Mouse (Mus musculus) frontal cortex, adult 2 months (tissue): Measurements from ENCODE around the gene 1700008O03Rik. TPM values are rescaled to one million over a fixed set of nuclear protein-coding genes. Genes with fewer than 3 reads are reported as not detected.
A peak's percentile ranks its signal among the peaks of the same experiment; 100 is the strongest.

Experiments
- DNase-seq, 2 experiments: peaks; one replicate each; pipeline ENCODE4 v3.0.0; 2022; ENCODE audit warnings: low spot score in 1 of 2; ENCODE audit errors: extremely low spot score in 1 of 2
- polyA plus RNA-seq: library from polyadenylated mRNA; depleted of rRNA; stranded (reverse); fragments of >200 nt; gene quantifications from 2 replicates; pipeline ENCODE4 v1.2.3, GENCODE M21; 2012; rRNA removed

1700008O03Rik gene
- 3.7 and 3.8 TPM in 2 replicates for polyA plus RNA-seq

DNA sequence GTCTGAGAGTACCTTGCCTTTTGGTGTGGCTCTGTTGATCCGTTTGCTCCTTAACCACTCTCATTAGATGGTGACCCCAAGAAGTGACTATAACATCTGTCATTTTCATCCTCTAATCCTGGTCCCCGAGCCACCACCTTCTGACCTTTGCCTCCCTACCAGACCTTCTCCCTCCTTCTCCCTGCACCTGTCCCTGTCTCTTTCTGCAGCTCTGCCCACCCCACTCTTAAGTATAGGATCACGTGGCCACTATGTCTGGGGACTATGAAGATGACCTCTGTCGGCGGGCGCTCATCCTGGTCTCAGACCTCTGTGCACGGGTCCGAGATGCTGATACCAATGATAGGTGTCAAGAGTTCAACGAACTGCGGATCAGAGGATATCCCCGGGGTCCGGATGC, at the start of gene 1700008O03Rik:
TSS of gene 1700008O03Rik (minus strand) at position 101 of the 400 bp plus-strand sequence.
- no peak for DNase-seq

DNA sequence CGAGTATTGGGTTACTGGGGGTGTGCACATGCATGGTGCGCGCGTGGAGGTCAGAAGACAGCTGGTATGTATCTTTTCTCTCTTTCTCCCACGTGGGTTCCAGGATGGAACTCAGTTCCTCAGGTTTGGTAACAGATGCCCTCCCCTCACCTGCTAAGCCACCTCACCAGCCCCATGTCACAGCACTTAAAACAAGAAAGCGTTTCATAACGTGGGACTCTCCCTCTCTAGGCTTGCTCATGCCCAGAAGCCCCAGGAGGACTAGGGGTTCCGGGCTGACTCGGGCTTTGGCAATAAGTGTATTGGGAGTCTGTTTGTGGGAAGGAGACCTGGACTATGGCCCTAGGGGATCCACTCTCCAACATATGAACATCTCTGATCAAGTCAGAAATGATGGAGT, 48.5 kb upstream of the 1700008O03Rik start:
- no peak for DNase-seq

DNA sequence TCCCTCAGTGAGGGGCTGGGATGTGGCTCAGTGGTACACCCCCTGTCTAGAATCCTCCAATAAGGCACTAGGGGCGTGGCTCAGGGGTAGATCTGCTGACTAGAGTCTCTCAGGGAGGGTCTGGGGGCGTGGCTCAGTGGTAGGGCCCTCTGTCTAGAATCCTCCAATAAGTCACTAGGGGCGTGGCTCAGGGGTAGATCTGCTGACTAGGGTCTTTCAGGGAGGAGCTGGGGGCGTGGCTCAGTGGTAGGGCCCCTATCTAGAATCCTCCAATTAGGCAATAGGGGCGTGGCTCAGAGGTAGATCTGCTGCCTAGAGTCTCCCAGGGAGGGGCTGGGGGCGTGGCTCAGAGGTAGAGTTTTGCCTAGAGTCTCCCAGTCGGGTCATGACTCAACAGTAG, 47.8 kb upstream of the 1700008O03Rik start:
- no peak for DNase-seq

DNA sequence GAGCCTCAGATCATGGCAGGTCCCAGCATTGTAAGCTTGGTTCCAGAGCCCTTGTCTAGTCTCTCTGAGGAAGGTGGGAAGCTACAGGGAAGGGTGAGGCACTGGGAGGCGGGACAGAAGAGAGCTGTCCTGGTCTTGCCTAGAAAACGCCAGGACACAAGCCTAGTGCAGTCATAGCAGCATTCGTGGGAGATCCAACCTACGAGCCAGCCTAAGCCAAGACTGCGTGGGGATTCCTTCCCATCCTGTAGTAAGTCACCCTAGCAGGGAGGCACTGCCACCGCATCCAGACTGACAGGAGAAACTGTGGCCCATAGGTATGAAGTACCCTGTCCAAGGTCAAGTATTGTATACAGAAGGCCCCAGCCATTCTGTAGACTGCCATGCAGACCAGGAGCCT, 46.9 kb upstream of the 1700008O03Rik start:
- peak in 1 of 2 experiments; percentile 56 for DNase-seq

DNA sequence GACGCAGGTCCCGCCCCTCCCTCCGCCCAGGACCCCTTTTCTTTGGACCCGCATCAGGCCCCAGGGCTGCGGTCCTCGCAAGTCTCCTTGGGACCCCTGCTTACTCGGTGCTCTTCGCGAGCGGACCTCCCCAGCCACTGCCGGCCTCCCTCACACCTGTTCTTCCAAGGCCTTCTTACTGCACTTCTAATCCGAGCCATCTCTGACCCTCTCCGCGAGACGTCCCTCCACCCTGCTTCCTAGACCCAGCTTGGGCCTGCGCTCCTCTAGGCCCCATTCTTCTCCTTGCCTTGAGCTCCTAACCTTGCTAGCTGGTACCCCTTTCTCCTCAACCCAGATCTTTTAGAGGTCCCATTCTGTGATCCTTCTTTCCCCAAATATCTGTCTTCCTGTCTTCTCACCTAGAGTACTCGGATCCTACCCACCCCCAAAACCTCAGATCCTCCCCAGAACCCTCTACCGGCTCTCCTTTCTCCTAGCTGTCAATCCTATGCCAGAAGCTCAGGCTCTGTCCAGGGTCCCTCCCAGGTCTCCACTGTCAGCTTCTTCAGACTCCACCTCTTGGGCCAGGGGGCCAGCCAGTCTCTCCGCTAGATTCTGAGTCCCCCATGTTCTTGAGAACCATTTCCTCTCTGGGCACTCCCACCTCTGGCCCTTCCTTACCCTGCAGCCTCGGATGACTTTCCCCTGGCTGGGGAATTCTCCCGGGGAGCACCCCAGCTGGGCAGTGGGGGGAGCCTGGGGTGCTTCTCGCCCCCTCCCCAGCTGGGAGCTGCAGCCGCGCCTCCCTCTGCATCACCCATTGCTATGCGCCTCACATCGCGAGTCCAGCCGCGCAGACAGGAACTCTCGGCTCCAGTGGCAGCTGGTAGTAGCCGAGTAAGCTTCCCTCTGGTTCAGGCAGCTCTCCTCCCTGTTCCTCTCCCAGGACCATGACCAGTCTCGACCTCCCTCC, 44.2 kb upstream of the 1700008O03Rik start:
- peak in 1 of 2 experiments; percentile 61 for DNase-seq

DNA sequence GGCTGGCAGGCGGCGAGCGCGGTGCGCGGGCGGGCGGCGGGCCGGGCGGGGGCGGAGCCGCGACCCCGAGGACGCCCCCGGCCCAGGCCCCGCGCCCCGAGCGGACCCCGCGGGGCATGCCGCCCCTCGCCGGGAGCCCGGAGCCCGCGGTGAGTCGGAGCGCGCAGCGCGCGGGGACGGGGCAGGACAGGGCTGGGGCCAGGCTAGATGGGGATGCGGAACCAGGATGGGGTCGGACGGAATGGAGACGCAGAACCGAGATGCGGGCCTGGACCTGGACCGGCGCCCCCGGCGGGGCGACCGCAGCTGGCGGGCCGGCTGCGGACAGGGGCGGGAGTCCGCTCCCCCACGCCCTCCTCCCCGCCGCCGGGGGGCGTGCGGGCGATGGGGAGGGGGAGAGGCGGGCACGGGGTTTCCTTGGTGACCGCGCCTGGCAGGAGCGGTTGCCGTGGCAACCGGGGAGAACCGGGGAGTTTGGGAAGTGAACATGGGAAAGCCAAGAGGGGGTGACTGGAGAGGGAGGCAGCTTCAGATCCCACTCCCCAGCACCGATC, 43.4 kb upstream of the 1700008O03Rik start, which contains the start of gene Lrrc4b:
TSS of gene Lrrc4b (plus strand) at position 51 of the 554 bp plus-strand sequence.
- peak in 1 of 2 experiments; percentile 80 for DNase-seq

DNA sequence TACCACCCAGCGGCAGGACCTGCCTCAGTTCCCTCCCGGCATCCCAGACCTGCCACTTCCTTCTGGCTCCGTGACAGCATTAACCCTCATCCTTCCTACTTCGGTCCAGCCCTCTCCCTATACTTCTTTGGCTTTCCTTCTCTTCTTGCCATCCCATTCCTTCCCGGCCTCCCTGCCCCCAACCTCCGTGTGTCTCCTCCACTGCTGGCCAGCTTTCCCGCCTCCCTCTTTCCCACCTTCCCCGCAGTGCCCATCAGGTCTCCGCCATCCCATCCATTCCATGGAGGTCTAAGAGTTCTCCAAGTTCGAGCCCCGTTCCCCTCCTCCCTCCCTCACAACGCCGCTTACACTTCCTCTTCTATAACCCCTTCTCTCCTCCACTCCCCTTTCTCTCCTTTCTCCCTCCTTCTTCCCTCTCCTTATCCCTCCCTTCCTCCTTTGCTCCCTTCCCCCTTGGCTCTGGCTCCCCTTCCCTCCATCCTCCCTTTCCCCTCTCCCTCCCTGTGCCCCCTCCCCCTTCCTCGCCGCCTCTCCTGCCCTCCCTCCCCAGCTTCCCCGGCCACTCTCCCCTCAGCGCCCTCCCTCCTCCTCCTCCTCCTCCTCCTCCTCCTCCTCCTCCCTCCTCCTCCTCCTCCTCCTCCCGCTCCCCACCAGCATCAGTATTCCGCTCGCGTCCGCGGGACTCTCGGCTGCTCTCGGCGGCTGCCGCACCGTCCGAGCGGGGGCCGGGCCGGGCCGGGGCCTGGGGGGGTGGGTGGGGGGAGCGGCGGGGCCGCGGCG, 42.7 kb upstream of the 1700008O03Rik start:
- peak in 1 of 2 experiments; percentile 62 for DNase-seq

DNA sequence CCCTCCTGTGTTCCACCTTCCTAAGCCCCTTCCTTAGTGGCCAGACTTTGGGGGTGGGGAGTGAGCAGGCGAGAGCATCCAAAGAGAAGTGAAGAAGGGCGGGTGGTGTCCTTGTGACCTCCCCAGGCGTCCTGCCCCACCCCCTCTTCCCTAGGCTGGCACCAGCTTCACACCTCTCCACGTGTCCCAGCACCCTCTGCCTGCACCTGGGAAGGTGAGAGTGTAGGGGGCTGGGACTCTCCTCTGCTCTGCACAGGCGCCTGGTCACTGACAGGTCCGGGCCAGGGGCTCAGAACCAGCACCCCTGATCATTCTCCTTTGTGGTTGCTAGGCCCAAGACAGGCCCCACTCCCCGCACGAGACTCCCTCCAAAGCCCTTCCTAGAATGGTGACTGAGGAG, 42.0 kb upstream of the 1700008O03Rik start:
- no peak for DNase-seq

DNA sequence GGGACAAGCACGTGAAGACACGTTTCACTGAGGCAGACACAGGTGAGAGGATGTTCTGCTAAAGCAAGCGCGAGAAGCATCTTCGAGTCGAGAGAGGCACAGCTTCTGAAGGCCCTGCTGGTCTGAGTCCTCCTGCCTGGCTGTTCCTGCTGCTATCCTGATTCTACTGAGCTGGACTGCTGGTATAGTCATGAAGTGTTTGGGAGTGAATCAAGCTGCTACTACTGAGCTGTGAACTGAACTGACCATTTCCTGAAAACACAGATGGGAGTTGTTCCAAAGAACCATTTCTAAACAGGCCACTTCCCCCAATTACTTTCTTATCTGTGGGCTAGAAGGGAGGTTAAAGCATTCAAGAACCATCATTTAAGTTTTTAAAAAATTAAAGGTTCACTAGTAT, 27.7 kb upstream of the 1700008O03Rik start:
- no peak for DNase-seq

DNA sequence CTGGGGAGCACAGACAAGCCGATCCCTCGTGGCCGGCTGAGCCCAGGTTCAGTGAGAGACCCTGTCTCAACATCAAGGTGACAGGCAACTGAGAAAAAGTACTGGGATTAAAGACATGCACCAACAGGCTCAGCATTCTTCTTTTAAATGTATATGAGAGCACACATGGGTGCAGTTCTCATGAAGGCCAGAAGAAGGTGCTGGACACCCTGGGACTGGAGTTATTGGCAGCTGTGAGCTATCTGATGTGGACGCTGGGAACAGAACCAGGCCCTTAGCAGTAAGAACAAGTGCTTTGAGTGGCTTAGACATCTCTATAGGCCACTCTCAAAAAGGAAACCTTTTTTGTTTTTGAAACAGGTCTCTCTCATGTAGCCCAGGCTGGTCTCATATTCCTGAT, 25.5 kb upstream of the 1700008O03Rik start:
- DNase-seq = no peak

DNA sequence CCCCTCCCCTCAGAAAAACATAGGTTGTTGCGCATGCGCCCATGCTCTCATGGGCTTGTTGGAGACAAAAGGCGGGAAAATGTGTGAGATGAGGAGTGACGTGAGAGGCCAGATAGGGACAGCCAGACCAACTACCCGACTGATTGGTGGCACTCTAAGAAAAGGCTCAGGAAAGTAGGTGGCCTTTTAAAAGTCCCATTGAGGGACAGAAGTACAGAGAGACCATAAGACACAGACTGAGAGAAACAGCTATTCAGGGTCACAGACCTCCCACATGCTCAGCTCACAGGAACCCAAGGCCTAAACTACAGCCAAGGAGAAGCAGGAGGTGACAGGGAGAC, 20.4 kb upstream of the 1700008O03Rik start:
- no peak for DNase-seq

DNA sequence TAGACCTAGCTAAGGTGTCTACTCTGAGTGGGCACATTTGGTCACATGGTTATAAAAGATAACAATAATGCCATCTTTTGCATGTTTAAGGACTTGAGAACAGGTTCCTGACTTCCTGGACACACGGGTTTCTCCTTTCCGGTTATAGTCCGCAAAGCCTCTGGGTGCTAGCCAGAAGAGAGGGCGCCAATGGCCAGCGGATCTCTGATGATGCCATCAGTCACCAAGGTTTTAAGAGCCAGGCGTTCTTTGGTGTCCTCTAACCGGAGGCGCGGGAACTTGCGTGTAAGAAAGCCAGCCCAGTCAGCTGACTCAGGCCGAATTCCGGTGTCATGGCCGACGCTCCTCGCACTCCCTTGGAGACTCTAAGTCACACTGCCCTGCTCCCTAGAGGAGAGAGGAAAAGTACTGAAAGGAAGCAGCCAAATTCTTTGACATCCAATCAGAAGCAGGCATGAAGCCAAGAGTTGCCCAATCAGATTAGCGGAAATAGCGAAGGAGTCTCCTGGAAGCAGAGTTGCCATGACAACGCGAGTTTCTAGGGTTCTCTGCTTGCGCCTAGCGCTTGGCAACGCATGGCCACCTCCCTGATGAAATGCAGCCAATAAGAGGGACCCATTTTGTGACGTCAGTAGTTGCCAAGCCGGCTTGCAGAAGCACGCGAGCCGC, 19.9 kb upstream of the 1700008O03Rik start:
- DNase-seq = peak; percentile 99 to 100

DNA sequence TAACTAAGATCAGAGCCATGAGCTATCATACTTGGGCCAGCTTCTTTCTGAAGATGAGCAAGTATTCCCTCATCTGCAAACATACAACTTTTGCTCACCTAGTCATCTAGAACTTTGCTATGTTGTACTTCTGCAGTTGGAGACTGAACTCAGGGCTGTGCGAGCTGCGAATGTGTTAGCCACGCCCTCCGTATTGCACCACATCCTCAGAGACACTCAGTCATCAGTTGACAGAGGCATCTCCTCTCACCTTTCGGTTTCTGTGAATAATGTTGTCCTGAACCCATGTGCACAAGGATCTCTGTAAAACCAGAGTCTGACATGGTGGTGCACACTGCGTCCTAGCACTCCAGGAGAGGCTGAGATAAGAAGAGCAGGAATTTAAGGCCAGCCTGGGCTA, 16.1 kb upstream of the 1700008O03Rik start:
- no peak for DNase-seq

DNA sequence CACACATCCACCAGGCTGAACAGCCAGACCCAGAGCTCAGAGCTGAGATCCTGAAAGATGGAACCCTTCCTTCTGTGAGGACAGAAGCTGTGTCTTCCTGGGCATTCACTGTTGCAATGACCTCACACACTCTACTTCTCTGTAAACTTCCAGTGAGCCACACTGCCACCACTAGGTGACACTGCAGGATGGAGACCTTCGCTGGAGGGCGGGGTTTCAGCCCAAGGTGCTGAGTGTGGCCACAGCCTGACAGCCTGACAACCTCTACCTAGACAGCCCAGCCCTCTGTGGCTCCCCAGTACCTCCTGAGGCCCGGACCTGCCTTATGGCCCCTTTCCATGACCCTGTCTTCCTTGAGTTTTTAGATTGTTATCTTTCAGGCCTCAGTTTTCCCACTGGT, 12.9 kb upstream of the 1700008O03Rik start:
- DNase-seq = peak in 1 of 2 experiments; percentile 62

DNA sequence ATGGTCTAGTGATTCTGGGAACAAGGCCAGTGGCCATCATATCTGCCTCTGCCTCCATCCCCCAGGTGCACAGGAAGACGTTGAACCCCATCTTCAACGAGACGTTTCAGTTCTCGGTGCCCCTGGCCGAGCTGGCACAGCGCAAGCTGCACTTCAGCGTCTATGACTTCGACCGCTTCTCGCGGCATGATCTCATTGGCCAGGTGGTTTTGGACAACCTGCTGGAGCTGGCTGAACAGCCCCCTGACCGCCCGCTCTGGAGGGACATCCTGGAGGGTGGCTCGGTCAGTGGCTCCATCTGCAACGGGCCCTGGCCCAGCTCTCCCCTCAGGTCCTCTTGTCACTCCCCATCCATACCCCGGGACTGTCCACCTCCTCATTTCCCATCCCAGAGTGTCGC, 7.7 kb upstream of the 1700008O03Rik start:
- no peak for DNase-seq

DNA sequence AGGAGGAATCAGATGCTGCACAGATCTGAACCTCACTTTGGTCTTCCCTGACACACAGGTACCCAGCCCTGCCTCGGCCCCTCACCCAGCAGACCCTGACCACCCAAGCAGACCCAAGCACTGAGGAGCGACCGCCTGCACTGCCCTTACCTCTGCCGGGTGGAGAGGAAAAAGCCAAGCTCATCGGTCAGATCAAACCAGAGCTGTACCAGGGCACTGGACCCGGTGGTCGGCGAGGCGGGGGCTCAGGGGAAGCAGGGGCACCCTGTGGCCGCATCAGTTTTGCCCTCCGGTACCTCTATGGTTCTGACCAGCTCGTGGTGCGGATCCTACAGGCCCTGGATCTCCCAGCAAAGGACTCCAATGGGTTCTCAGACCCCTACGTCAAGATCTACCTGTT, 6.7 kb upstream of the 1700008O03Rik start:
- DNase-seq = no peak

DNA sequence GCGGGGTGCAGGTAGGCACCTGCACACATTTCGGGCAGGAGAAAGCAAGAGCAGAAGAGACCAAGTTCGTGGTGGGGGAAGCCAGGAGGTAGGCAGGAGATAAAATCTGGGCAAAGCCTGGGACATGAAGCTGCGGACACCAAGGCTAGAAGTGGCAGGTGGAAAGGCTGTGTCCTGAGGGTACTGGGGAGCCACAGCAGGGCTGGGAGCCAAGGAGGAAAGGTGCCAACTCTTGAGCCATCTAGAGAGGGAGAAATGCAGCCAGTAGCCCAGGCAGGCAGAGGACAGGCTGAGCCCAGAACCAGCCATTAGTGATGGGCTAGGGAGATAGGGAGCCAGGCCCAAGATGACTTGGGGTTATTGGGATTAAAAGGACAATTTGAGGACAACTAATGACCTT, 6.2 kb upstream of the 1700008O03Rik start:
- no peak for DNase-seq

DNA sequence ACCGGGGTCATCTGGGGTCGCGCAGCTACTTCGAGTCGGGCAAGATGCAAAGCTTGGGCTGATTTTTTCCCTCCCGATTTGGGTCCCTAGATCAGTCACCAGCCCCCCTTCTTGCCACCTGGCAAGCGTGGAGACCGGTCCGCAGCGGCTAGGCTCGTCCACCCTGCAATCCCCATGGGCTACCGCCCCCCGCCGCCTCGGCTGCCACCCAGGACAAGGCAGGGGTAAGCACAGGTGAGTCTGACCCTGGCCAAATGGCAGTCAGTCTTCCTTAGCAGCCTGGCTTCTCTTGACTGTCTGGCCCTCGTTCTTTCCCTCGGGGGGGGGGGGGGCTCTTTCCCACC, 932 bp downstream of the 1700008O03Rik start:
- DNase-seq = no peak

DNA sequence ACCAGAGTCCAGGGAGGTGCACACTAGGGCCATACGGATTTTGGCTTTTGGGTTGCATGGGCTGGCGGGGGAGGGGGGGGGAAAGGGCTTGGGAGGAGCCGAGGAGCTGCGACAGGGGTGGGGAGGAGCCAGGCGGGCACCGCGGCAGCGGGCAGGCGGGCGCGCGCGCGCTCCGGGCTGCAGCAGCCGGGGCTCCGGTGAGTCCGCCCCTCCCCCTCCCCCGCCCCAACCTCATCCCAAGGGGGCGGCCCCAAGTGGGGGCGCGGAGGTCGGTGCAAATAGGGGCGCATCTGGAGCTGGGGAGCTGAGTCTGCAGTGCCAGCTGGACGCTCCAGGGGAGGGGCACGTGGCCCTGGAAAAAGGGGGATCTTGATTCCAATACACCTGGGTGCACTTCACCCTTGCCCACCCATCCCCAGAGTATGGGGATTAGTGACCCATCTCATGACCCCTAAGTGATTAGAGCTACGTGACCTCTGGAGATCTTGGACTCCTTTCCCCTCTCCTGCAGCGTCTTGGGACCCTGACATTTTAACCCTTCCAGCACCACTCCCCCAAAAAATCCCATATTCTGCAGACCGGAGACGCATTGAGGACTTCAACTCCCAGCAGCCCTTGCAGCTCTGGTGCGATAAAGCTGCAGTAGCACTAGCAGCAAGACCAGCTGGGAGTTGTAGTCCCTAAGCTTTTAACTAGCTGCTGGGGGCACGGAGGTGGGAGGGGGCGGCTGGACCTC, 1.5 kb downstream of the 1700008O03Rik start, which contains the start of gene Syt3:
TSS of gene Syt3 (plus strand) at position 123 of the 736 bp plus-strand sequence.
- peak; percentile 81 to 88 for DNase-seq

DNA sequence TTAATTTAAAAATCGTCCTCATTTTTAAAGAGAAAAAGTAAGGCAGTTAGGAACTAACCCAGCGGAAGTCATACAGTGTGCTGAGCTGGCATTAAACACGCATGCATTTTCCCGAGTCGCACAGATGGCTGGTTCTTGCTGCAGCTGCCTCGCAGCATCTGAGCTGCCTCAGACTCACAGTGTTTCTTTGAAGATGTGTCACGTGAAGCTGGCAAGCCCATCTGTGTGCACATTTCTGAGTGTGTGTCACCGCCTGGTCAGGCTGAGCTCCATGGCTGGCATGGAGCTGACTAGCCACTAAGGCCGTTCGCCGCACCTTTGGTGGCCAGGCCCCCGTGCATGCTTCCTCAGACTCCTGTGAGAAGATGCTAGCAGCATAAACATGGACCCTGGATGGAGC, 3.1 kb downstream of the 1700008O03Rik start:
- peak; percentile 82 to 88 for DNase-seq
